Mouse (Mus musculus): Measurements from ENCODE around the gene Rdh8. TPM values are rescaled to one million over a fixed set of nuclear protein-coding genes. Genes with fewer than 3 reads are reported as not detected.
"Not testable (repeated sequence)": the region's sequence is repeated elsewhere in the genome, so short reads cannot be mapped to it uniquely, and the experiment has no call there.

Gene Rdh8
- total RNA-seq, 2 experiments from 2014 or later: not detected

GRCm38 (mm10) chr9:20814521-20815272, 3.6 kb upstream of the Rdh8 start, which contains the start of gene Col5a3:
Col5a3 (minus strand) TSS chr9:20815067.
- Histone ChIP-seq H3K27ac (no peak within 1 kb of the TSS), H3K4me3 (0 out of 2 replicates have a peak within 1 kb of the TSS, but pooled peaks have one; percentile 3)
- DNase-seq (ENCODE audit: low spot score in 2 of 2): no peak
- no peak for TF ChIP-seq CTCF (conservative IDR thresholded peaks at IDR 0.05)

DNA sequence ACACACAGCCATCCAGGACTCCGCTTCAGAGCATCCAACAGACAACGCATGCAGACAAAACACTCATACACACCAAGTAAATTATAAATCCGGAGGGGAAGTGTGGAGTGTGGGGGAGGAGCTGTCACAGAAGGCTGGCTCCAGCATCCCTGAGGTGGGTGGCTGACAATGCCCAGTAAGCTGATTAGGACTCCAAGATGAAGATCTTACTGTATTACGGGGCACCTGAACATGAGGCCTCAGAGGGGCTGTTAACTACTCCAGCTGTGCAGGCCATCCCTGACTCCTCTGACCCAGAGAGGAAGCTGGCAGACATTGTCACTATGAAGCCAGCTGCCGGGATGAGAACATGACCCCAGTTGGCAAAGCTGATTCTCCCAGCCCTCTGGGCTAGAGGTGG, 1.7 kb downstream of the Rdh8 start:
- no peak overlapping the region for H3K4me3 ChIP-seq
- TF ChIP-seq CTCF (conservative IDR thresholded peaks at IDR 0.05): no peak
- no peak overlapping the region for H3K27ac ChIP-seq
- no peak for DNase-seq (ENCODE audit: low spot score in 2 of 2)

DNA sequence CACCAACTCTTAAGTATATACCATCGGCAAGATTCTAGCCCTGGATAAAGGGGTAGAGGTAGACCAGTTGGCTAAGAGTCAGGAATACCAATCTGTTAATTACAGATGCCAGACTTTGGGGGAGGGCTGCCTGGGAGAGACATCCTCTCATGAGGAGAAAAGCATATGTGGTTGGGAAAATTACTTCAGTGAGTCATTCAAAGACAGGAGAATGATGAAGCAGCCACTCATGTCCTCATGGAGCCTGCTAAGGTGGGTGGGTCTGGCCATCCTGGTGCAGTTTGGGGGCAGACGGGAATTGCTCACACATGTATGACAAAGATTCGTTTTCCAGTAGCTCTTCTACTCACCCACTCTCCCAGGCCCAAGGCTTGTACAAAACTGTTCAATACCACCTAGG, 4.5 kb downstream of the Rdh8 start:
- DNase-seq (ENCODE audit: low spot score in 2 of 2): peak in 1 of 2 experiments; percentile 71
- H3K27ac ChIP-seq: no peak overlapping the region
- no peak for TF ChIP-seq CTCF (conservative IDR thresholded peaks at IDR 0.05)
- no peak overlapping the region for H3K4me3 ChIP-seq

GRCm38 (mm10) chr9:20825781-20826180, 7.5 kb downstream of the Rdh8 start:
- TF ChIP-seq CTCF (conservative IDR thresholded peaks at IDR 0.05): no peak
- Histone ChIP-seq H3K4me3 (no peak overlapping the region), H3K27ac (no peak overlapping the region)
- DNase-seq (ENCODE audit: low spot score in 2 of 2): no peak

DNA sequence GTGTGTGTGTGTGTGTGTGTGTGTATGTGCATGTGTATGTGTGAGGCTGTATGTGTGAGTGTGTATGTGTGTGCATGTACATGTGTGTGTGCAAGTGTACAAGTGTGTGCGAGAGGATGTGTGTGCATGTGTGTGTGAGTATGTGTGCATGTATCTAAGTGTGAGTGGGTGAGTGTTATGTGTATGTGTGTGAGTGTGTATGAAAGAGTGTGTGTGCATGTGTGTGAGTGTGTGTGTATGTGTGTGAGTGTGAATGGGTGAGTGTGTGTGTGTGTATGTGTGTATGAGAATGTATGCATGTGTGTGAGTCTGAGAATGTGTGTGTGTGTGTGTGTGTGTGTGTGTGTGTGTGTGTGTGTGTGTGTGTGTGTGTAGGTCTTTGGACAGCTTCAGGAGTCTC, 9.8 kb downstream of the Rdh8 start:
- Histone ChIP-seq H3K27ac (no peak overlapping the region), H3K4me3 (no peak overlapping the region)
- TF ChIP-seq CTCF (conservative IDR thresholded peaks at IDR 0.05): no peak
- no peak for DNase-seq (ENCODE audit: low spot score in 2 of 2)

- DNase-seq (ENCODE audit: low spot score in 2 of 2): peak; percentile 93 to 96
- Histone ChIP-seq H3K27ac (no peak overlapping the region), H3K4me3 (no peak overlapping the region)
- peak; percentile 97 for TF ChIP-seq CTCF (conservative IDR thresholded peaks at IDR 0.05)
Observed at GRCm38 (mm10) chr9:20830901-20831643, 12.8 kb downstream of the Rdh8 start.

- no peak for TF ChIP-seq CTCF (conservative IDR thresholded peaks at IDR 0.05)
- Histone ChIP-seq H3K27ac (no peak overlapping the region), H3K4me3 (no peak overlapping the region)
- DNase-seq (ENCODE audit: low spot score in 2 of 2): no peak
Observed at GRCm38 (mm10) chr9:20834881-20835280, 16.6 kb downstream of the Rdh8 start.

DNA sequence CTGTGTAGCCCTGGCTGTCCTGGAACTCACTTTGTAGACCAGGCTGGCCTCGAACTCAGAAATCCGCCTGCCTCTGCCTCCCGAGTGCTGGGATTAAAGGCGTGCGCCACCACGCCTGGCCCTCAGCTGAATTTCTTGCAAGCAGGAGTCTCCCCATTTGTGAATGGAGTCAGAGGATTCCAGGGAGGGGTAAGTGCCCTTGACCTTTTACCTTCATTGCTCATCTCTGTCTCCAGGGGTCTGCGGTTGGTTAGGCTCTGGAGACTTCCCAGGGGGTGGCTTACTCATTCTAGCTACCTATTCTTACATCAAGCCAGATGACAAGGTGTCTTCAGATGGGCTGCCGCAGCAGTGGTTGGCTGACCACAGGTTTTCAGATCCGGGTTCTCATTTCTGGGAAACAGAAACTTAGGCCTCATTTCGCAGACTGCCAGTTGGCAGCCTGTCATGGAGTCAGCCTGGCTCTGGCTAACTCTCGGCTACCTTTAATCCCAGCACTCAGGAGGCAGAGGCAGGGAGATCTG, 17.2 kb downstream of the Rdh8 start:
- not testable (repeated sequence) for H3K27ac ChIP-seq; DNase-seq (ENCODE audit: low spot score in 2 of 2); H3K4me3 ChIP-seq

- Histone ChIP-seq H3K27ac (no peak overlapping the region), H3K4me3 (no peak overlapping the region)
- no peak for DNase-seq (ENCODE audit: low spot score in 2 of 2)
- TF ChIP-seq CTCF (conservative IDR thresholded peaks at IDR 0.05): no peak
Observed at GRCm38 (mm10) chr9:20837184-20837947, 19.1 kb downstream of the Rdh8 start.

- DNase-seq (ENCODE audit: low spot score in 2 of 2): no peak
- TF ChIP-seq CTCF (conservative IDR thresholded peaks at IDR 0.05): no peak
Observed at GRCm38 (mm10) chr9:20838931-20839330, 20.6 kb downstream of the Rdh8 start.

DNA sequence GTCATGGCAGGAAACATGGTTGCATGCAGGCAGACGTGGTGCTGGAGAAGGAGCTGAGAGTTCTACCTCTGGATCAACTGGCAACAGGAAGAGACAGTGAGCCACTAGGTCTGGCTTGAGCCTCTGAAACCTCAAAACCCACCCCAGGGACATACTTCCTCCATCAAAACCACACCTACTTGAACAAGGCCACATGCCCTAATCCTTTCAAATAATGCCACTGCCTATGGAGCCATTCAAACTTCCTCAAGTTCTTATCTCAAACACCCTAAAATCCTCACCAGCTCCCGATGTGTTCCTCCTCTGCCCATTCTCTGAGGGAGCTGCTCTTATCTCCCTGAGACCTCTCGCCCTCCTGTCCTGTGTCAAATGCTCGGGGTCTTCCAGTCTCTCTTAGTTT, 23.9 kb downstream of the Rdh8 start:
- Histone ChIP-seq H3K4me3 (no peak overlapping the region), H3K27ac (no peak overlapping the region)
- TF ChIP-seq CTCF (conservative IDR thresholded peaks at IDR 0.05): no peak
- DNase-seq (ENCODE audit: low spot score in 2 of 2): no peak

More at GRCm38 (mm10) chr9:20838931-20839330, 20.6 kb downstream of the Rdh8 start:
- Histone ChIP-seq H3K27ac (no peak overlapping the region), H3K4me3 (no peak overlapping the region)

GRCm38 (mm10) chr9:20842670-20843069, 24.4 kb downstream of the Rdh8 start:
- Histone ChIP-seq H3K4me3 (no peak overlapping the region), H3K27ac (no peak overlapping the region)
- peak; percentile 86 for TF ChIP-seq CTCF (conservative IDR thresholded peaks at IDR 0.05)
- DNase-seq (ENCODE audit: low spot score in 2 of 2): peak; percentile 26 to 53

- Histone ChIP-seq H3K4me3 (no peak overlapping the region), H3K27ac (no peak overlapping the region)
- no peak for DNase-seq (ENCODE audit: low spot score in 2 of 2)
- peak; percentile 8; the same call in 1 of the 2 replicates for TF ChIP-seq CTCF (conservative IDR thresholded peaks at IDR 0.05)
Observed at GRCm38 (mm10) chr9:20850179-20850578, 31.9 kb downstream of the Rdh8 start.
